Mouse (Mus musculus) lung, adult 2 months (tissue): ENCODE measurements around the gene Med19. TPM values are rescaled to one million over a fixed set of nuclear protein-coding genes. Genes with fewer than 3 reads are reported as not detected.
"Not testable (repeated sequence)": the region's sequence is repeated elsewhere in the genome, so short reads cannot be mapped to it uniquely, and the experiment has no call there.

Source experiments
- DNase-seq: peaks from one replicate; pipeline ENCODE4 v3.0.0; 2022
- H3K4me1 ChIP-seq: fragments of 200-500 bp; 2 replicates; pipeline ENCODE4 v1.6.1; 2011; ENCODE audit warnings: low read length; ENCODE audit not compliant: control insufficient read depth, insufficient read depth
- H3K4me3 ChIP-seq: fragments of 200-500 bp; replicated peaks from 2 replicates; pipeline ENCODE3; 2011; ENCODE audit warnings: low read depth, mild to moderate bottlenecking, control low read depth, low read length; ENCODE audit errors: extremely low read depth
- CTCF ChIP-seq: fragments of 200-500 bp; IDR thresholded peaks from 2 replicates; pipeline ENCODE4 v1.5.1; 2011; ENCODE audit warnings: mild to moderate bottlenecking, low read length, control low read depth; ENCODE audit not compliant: insufficient read depth
- POLR2A ChIP-seq: fragments of 200-500 bp; IDR thresholded peaks from 2 replicates; pipeline ENCODE4 v1.6.1; 2011; ENCODE audit warnings: low read depth, mild to moderate bottlenecking, control low read depth, low read length, borderline replicate concordance; ENCODE audit errors: extremely low read depth
- WGBS: fragments of 180-500 bp; shearing (Covaris S2); methylation state at CpG from one replicate; pipeline ENCODE4 v1.1.7; 2018; 5-methylcytosine and 5-hydroxymethylcytosine counted together
- polyA plus RNA-seq: library from polyadenylated mRNA; depleted of rRNA; stranded (reverse); fragments of >200 nt; gene quantifications from 2 replicates; pipeline ENCODE4 v1.2.3, GENCODE M21; 2012

The Med19 gene
- polyA plus RNA-seq, 1 experiment, result 8.9 TPM

DNA sequence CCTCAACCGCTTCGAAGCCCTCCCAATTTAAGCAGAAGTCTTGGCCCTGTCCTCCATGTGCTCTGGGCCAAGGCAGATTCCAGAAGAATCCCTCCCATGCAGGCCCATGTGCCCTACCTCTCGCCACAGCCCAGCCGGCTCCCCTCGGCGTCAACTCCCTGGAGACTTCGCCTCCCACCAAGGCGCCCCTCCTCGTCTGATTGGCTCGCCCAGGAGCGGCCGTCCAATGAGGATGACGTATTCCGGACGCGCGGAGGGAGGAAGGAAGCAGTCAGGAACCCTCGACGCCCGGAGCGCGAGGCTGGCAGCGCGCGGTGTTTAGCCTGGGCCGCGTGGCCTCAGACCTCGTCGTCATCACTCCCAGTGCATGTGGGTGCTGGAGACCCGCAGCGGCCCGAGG is 19.4 kb upstream of the Med19 start, which contains the start of gene Btbd18:
Gene Btbd18, plus strand, starts transcription at position 274 of the 400 bp plus-strand sequence.
- no peak for TF ChIP-seq CTCF
- no peak for TF ChIP-seq POLR2A
- Histone ChIP-seq H3K4me1 (peaks cover 2% of the 10 kb centered on the region; the same call in 1 of the 2 replicates), H3K4me3 (no peak within 1 kb of the TSS)
- no peak for DNase-seq
- WGBS, result 95% methylated on average over 32 of the region's 32 CpGs

DNA sequence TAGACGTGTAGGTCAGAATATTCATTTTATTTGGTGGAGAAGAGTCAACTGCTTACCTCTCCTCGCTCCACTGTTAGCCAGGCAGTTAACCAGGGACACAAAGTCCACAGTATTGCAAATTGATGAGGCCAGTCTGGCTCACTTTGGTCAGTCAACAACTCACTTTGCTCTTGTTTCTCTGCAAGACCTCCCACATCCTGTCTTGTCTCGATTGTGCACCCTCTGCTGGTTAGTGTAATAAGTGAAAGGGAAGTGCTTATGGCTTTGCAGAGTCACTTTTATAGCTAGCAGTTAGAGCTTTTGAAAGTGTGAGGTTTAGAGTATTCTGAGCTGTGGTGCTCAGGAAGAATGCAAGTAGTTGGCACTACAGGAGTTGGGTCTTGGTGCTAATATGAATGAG is 17.9 kb upstream of the Med19 start:
- Histone ChIP-seq H3K4me1 (peaks cover 2% of the 10 kb centered on the region; the same call in 1 of the 2 replicates), H3K4me3 (no peak overlapping the region)
- 49% methylated on average over 3 of the region's 3 CpGs for WGBS
- DNase-seq, result no peak
- TF ChIP-seq CTCF (peak; percentile 44; the same call in 1 of the 2 replicates), POLR2A (no peak)

DNA sequence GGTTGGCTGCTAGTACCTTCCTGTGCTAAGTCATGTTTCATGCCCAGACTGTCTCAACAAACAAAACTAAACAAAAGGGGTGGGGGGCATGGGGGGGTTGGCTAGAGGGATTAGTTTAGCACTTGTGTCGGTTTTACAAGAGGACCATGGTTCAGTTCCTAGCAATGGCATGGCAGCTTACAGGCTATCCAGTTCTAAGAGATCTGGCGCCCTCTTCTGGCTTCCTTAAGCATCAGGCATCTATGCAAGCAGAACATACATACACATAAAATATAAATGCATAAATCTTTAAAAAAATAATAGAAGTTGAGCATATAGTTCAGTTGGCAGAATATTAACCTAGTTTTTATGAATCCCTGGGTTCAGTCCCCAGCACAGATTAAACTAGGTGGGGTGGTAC is 15.3 kb upstream of the Med19 start:
- Histone ChIP-seq H3K4me3 (no peak overlapping the region), H3K4me1 (peaks cover 2% of the 10 kb centered on the region; the same call in 1 of the 2 replicates)
- peak; percentile 48 for DNase-seq
- TF ChIP-seq CTCF (peak; percentile 10; the same call in 1 of the 2 replicates), POLR2A (no peak)
- 39% methylated on average over 2 of the region's 2 CpGs for WGBS

DNA sequence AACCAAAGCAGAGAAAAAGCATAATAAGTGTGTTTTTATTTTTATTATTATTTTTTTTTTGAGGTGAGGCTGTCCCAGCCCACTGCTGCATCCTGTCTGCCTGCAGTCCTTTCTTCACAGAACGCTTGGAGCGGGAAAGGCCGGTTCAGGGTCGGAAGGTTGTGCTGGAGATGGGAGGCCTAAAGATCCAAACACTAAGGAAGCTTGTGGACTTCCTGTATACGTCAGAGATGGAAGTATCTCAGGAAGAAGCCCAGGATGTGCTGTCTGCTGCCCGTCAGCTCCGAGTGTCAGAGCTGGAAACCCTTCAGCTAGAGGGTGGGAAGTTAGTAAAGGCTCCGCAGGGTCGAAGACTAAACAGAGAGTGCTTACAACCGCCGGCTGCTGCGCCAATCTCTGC is 12.1 kb upstream of the Med19 start:
- TF ChIP-seq POLR2A (no peak), CTCF (no peak)
- H3K4me1 ChIP-seq, result no peaks in the 10 kb centered on the region; the same call in 1 of the 2 replicates
- H3K4me3 ChIP-seq, result no peak overlapping the region
- 38% methylated on average over 12 of the region's 12 CpGs for WGBS
- DNase-seq, result no peak

DNA sequence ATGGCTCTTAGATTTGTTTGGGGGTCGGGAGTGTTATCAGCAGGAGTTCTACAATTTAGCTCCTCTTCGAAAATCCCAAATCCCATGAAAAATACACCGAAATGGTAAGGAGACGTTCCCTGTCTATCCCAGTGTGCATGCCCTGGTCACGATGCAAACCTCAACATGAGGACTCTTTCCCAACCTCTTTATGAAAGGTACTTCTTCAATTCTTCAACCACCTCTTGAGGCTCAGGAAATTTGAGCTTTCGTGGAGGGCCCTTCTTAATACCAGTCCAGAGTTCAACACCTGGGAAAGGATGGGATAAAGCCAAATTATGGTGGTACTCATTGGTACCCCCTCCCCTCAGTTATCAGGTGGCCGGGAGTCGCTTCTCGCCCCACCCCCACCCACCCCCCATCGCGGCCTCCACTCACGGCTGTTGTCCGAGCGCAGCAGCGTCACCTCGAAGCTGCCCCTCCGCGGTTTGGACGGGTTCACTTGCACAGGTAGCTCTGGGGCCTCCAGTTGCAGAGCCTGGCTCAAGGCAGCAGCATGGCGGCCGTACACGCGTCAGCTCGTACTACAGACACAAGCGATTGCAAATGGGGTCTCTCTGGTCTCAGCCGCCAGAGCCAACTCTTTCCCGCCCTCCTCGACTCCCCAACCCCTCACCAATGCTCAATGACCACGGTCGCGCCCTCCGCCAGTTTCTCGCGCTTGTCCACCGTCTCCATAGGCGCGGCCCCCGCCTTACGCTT is 8.2 kb upstream of the Med19 start:
- TF ChIP-seq POLR2A (no peak), CTCF (no peak)
- no peak for DNase-seq
- Histone ChIP-seq H3K4me3 (peak overlapping the region; percentile 70), H3K4me1 (no peaks in the 10 kb centered on the region; the same call in 1 of the 2 replicates)
- 3% methylated on average over 37 of the region's 39 CpGs for WGBS

DNA sequence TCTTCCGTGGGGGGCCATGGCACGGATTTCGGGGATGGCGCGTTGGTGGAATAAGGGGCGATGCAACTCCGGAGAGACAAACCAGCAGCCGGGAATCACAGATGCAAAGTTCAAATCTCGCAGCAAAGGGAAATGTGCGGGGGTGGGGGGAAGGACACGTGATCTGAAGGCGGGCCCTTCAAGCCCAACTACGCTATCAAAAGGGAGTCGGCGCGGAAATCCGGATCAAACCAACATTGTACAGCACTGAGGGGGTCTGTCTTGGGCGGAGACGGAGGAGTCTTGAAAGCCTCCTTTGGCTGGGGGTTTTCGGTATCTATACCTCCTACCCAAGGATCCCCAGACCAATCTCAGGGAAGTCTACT is 7.7 kb upstream of the Med19 start, which contains the start of gene Selenoh:
Gene Selenoh, minus strand, starts transcription at position 202 of the 365 bp plus-strand sequence.
- DNase-seq, result peak; percentile 71
- peak; percentile 63; the same call in 1 of the 2 replicates for TF ChIP-seq POLR2A
- TF ChIP-seq CTCF, result no peak
- Histone ChIP-seq H3K4me1 (no peaks in the 10 kb centered on the region; the same call in 1 of the 2 replicates), H3K4me3 (peak within 1 kb of the TSS; percentile 70)
- WGBS, result under 1% methylated on average over 20 of the region's 20 CpGs

DNA sequence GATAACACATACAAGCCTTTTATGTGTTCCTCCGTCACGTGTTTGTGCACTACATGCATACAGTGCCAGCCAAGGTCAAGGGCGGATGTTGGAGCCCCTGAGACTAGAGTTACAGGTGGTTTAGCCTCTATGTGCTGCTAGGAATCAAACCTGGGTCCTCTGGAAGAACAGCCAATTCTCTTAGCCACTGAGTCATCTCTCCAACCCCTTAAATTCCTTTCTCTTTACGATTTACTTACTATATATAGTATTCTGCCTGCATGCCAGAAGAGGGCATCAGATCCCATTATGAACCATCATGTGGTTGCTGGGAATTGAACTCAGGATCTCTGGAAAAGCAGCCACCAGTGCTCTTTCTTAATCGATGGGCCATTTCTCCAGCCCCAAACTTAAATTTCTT is 6.7 kb upstream of the Med19 start:
- H3K4me1 ChIP-seq, H3K4me3 ChIP-seq, DNase-seq: not testable (repeated sequence)
- 73% methylated on average over 4 of the region's 5 CpGs for WGBS

DNA sequence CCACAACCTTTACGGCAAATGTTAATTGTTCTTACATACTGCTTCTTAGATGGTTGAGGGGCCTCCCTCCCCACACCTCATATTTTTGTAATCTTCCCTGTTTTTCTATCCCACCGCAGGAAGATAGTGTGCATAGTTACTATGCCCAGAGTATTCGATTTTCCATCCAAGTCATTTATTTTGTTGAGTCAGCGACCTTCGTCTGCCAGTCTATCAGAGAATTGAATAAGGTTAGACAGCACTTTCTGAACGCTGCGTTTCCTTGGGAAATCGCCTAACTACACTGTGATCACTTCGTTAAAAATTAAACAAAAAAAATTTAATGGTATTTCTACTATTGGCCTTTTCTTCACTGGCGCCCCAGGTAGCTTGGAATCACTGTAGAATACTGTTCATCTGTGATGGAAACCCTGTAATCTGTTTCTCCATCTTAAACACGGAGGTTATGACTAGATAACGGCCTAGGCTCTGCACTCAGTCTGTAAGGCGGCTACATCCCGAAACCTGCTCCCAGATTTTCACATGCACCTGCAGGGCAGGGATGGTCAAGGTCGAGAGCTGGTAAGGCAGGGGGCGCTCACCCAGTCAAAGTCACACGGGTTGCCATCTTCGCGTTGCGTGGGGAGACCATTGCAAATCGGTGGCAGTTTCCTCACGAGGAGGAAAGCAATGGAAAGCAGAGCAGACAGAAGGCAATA is 783 bp upstream of the Med19 start:
- no peaks in the 10 kb centered on the region; the same call in 1 of the 2 replicates for H3K4me1 ChIP-seq
- no peak for DNase-seq
- 0 out of 2 replicates have a peak, but pooled peaks have one; percentile 29 for TF ChIP-seq CTCF
- no peak for TF ChIP-seq POLR2A
- WGBS, result 8% methylated on average over 22 of the region's 22 CpGs
- peak overlapping the region; percentile 91 for H3K4me3 ChIP-seq

DNA sequence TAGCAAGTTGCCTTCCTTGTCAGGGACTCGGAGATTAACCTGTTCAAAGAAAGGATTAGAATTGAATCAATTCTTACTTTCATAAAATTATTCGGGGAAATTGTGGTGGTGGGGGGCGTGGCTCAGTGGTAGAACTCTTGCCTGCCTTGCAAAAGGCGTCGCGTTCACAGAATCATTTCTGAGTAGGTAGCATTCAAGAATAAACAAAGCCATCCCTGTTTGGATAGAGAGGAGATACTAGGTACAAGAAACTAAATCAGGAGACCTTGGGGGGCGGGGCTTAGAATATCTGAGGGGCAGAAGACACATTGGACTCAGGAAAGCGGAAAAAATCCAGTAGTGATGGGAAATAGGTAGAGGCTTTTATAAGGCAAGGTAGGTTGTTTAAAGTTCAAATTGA is 814 bp downstream of the Med19 start, which contains the start of gene Tmx2:
Gene Tmx2, minus strand, starts transcription at position 125 of the 400 bp plus-strand sequence.
- 12% methylated on average over 8 of the region's 8 CpGs for WGBS
- DNase-seq, result no peak
- Histone ChIP-seq H3K4me3 (peak within 1 kb of the TSS; percentile 70), H3K4me1 (no peaks in the 10 kb centered on the region; the same call in 1 of the 2 replicates)
- TF ChIP-seq CTCF (no peak), POLR2A (no peak)

DNA sequence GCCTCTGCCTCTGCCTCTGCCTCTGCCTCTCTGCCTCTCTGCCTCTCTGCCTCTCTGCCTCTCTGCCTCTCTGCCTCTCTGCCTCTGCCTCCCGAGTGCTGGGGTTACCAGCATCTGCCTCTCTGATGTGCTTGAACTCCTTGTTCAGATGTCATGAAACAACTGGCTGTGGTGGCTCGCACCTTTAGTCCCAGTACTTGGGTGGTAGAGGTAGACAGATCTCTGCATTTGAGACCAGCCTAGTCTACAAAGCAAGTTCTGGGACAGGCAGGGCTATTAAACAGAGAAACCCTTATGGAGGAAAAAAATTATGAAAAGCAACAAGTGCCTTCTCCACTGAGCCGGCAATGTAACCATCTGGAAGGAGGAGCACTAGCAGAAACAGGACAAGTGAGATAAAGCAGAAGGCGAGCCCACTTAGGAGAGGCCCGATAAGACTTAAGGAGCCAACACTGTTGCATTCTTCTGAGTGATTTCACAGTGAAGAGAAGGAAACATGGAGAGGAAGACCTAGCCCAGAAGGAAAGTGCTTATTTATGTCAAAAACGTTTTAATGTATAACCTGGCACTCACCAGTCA is 4.5 kb downstream of the Med19 start:
- H3K4me1 ChIP-seq, result no peaks in the 10 kb centered on the region
- DNase-seq, result no peak
- WGBS, result 59% methylated on average over 6 of the region's 6 CpGs
- TF ChIP-seq POLR2A (no peak), CTCF (no peak)
- no peak overlapping the region for H3K4me3 ChIP-seq
